Mouse (Mus musculus) forelimb bud, embryonic 11.5 days (tissue): ENCODE results near the gene Cys1.
A peak's percentile ranks its signal among the peaks of the same experiment; 100 is the strongest.
"Not testable (repeated sequence)": the region's sequence is repeated elsewhere in the genome, so short reads cannot be mapped to it uniquely, and the experiment has no call there.

Experiments used
- DNase-seq: peaks from one replicate; pipeline ENCODE4 v3.0.0-alpha.2; 2012; ENCODE audit warnings: low read depth, low spot score

Gene Cys1

DNA sequence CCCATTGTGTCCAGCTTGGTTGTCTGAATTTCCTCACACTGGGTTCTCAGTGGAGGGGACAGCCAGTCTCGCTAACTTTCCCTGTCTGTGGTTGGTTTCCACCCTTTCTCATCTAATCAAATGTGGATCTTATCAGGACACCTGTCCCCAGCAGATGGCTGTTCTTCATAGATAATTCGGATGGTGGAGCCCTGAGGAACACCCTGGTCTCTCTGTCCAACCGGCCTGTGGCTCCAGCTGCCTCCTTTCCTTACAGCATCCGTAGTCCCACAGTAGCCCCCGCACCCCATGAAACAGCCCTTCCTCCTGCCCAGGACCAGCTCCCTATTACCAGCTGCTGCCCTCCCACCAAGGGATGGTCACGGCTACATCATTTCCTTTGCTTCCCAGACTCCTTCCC is 35.7 kb downstream of the Cys1 start:
- DNase-seq: no peak

DNA sequence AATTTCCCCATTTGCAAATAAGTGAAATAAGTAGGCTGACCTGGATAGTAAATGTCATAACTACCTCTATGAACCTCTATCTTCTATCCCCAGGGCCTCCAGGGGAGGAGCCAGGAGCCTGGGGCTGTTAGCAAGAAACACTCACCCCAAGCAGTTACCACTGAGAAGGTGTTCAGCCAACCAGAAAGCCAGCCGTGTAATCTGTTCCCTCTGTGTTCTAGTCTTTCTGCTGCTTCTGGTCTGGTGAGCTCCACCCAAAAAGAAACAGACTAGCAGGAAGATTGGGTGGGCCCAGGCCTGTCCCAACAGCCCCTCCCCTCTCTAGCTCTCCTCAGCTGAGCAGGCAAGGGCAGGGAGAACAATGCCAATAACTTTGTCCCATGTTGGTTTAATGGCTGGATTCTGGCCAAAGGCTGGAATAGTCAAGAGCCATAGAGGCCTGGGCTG is 37.5 kb downstream of the Cys1 start:
- no peak for DNase-seq

DNA sequence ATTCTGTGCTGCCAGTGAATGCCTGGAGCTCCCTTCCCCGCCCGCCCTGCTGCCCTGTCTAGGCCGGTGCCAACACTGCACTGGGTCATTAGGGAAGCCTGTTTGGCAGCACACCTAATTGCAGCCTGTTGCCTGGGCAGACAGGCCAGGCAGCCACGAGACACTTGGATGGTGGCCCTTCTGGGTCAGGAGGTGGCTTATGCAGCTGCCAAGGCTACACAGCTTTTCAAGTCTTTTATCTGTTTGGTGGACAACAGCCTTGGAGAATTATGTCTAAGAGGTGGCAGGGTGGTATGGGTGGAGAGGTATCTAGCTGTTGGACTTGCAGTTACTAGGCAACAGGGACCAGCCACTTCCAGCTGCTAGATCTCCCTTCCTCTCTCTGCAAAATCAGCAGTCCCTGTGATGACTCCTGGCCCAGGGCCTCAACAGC is 39.2 kb downstream of the Cys1 start:
- no peak for DNase-seq

DNA sequence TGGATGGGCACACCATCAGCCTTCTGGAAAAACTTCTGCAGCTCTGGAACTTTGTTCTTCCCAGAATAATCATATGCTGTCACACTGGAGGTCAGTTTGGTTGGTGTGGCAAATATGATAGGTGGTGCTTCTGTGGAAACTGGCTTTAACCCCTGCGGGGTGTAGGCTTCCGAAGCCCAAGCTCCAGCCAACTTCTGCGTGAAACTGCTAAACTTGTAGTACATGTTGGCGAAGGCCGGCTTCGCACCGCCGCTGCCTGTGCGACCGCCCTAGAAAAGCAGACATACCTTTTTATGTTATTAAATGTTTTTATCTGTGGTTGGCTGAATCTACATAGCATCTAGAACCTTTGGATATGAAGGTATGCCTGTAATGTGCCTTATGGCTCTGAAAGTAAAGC is 42.8 kb downstream of the Cys1 start:
- not testable (repeated sequence) for DNase-seq

DNA sequence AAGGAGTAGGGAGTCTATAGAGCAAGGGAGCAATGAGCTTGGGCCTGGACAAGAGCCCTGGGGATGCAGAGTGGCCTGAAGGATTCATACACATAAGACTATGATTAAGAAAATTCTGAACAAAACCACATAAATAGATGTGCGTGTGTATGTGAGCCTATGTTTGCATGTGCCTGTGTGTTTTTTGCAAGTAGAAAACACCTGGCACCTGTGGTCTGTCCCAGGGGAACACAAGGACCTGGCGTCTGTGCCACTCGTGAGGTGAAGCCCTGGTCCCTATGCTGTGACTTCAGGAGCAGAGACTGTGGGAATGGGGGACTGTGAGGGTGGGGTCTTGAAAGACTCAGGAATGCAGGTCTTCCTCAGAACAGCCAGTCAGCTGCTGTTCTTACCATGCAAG is 47.0 kb downstream of the Cys1 start:
- DNase-seq: no peak

DNA sequence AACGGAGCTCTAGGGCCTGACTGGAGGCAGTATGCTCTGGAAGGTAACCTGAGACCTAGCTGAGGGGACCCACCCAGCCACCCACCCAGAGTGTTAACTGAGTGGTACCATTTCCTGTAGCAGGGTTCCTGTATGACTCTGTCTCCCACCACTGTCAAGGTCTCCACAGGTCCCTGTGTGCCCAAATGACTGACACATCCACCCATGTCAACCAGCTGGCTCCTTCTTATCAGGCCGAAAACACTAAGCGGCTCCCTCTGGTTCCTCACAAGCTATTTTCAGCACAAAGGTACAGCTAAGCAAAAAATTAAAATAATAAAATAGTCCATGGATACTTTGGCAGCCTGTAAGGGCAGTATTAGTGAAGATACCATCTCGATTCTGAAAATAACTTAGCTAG is 47.4 kb downstream of the Cys1 start:
- DNase-seq: no peak

DNA sequence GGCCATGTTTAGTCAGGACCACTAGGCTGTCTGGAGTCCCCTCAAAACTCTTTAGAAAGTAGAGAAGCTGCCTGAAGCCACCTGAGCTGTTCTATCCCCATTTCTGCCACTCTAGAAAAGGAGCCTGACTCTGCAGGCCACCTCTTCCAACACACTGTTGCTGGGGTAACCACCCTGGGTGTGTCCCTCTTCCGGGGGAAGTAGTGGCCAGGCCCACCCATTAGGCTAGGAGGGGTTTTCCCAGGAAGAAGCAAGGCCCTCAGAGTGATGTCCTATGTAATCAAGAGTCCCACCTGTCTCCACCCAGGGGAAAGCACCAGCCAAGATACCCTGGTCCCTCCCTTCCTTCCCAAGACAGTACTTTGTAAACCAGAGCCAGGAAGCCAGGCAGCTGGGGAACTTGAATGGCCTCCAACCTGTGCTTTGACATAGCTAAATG is 47.8 kb downstream of the Cys1 start:
- DNase-seq: no peak

DNA sequence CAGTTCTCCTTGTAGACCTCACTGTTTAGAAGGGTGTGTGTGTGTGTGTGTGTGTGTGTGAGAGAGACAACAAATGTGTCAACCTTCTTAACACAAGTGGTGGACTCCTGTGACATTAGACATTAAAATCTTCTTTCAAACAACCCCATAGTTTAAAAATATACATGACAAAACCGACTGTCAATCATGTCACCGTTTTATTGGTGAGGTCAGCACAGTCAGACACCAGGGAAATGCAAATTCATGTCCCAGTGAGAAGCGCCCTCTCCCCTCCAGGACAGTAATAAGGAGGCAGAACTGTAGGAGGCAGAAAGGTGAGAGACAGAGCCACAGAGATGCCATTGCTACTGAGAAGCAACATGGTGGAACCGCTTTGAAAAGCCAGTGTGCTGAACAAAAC is 49.2 kb downstream of the Cys1 start:
- DNase-seq: no peak

DNA sequence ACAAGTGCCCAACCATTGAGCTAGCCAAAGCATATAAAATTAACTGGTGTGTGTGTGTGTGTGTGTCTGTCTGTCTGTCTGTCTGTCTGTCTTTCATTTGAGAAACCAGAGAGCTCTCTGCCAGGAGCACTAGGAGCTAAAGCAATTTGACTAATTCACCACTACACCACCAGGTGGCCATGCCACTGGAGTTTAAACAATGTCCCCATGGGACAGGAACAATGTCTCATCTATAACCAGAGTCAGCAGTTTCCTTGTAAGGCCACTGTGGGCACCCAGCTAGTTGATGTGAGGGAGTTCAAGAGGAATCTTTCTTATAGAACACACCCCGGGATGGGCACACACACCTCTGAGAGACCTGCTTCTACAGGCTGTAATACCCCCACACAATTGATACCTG is 51.4 kb downstream of the Cys1 start:
- DNase-seq: peak; percentile 13

DNA sequence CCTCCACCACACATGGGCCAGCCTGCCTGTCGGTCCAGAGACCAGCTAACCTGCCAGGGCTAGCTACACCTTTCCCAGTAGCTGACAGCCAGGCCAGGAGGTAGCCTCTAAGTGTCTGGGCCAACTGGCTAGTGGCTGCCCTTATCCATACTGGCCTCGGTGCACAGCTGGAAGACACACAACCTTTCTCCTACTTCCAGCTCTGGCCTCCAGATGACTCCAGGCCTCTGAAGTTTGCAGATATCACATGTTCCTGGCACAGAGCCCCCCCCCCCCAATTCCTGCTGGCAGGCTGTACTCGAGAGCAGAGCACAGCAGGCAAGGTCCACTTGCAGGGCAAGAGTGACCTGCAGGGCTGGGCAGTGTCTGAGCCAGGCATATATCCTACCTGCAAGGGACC is 54.4 kb downstream of the Cys1 start:
- DNase-seq: no peak

DNA sequence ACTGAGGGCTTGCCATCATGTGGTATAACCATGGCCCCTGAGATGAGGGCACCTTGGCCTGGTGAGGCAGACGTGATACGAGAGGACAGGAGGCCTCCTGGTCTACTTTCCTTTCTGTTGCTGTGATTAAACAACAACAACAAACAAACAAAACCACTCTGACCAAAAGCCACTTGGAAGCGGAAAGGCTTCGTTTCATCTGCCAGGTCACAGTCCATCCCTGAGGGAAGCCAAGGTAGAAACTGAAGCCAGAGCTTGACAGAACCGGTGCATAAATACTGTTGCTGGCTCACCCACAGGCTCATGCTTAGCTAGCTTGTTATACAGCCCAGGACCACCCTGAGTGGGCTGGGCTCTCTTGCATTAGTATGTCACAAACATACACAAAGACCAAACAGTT is 55.2 kb downstream of the Cys1 start:
- DNase-seq: no peak

DNA sequence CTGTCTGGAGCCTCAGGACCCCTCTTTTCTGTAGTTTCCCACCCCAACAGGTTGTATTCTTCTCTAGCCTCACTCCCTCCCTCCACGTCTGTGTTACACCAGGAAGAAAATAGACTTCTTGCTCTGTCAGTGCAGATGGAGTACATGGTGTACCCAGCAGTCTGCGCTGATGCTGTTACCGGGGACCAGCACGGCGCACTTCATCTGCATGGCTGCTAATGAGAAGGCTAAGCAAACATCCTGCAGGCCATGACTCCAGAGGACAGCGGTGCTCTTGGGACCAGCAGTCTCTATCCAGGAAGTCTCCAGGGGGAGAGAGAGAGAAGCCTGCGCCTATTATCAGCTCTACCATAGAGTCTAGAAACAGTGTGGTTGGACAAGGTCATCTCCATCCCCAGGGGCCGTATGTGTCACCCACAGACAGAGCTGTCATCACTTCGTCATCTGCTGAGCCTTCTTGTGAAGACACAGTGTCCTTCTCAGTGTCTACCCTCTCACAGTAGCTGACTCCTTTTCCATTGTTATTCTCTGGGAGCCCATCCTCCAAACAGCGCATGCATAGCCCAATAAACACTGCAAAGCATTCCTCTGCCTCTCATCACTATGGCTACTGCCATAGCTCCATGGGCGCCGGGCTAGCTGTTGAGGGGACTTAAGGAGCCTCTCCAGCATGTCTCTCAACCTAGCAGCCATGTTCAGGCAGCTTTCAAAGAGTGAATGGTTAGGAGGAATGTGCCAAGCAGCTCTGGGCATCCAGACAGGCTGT is 57.9 kb downstream of the Cys1 start:
- DNase-seq: no peak

DNA sequence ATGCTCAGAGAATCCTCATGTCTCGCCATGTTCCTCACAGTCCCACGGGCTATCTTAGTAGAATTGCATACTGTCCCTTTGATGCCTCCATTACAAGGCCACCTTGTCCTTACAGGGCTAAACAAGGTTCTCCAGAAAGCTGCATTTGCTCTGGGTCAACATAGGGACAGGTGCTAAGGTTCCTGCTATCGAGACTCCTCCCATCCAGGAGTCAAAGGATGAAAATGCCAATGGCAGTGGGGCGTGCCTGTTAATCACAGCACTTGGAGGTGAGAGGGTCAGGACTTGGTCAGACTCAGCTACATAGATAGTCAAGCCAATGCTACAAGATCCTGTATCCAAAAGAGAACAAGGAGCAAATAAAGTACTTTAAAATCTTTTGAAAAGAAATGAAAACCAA is 62.2 kb downstream of the Cys1 start:
- DNase-seq: no peak
